Mouse (Mus musculus): ENCODE measurements around the gene 4930518I15Rik. TPM values are rescaled to one million over a fixed set of nuclear protein-coding genes. Genes with fewer than 3 reads are reported as not detected.
"Not testable (repeated sequence)": the region's sequence is repeated elsewhere in the genome, so short reads cannot be mapped to it uniquely, and the experiment has no call there.

The 4930518I15Rik gene
- total RNA-seq, 2 experiments from 2014 or later: 3.9 TPM; not detected in 1

DNA sequence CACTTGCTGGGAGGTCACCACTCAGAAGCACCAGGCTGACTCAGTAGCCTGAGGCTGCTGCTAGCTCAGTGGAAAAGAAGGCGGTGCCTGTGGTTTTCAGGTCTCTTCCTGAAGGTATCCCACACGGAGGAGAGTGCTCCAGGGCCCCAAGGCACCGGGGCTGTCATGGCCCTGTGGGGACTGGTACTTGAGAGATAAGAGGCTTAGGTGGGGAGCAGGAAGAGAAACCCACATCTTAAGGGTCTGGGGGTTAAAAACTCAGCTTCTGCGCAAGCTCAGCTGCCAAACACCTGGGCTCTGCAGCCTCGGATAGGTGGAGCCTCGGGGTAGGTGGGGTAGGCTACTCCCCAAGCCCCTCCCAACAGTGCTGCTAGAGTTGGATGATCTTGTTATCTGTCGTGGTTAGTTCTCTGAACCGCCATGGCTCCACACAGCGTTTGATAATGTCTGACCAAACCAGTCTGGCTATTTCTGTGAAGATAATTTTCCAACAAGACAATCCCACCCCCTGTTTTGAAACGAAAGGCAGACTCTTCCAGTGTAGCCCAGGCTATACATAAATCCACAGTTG, 24.8 kb upstream of the 4930518I15Rik start:
- peak; percentile 82 for ATAC-seq (replicated peaks; ENCODE audit: low FRiP score, poor library complexity, severe bottlenecking)

DNA sequence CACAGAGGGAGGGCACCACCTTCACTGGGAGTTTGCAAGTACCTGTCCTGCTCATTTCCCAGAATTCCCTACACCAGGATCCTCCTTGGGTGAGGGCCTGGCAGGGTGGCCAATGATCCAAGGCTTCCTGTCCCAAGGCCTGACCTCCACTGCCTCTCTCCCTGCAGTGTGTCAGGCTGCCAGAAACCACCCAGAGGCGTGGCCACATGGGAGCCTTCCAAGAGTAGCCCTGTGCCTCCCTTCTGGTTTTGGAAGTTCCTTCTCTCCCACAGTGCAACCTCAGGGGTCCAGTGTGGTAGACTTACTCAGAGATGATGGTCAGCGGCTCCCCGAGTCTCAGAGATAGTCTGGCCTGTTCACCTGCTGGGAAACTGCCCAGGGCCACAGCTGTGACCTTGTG, 21.8 kb upstream of the 4930518I15Rik start:
- ATAC-seq (replicated peaks; ENCODE audit: low FRiP score, poor library complexity, severe bottlenecking): no peak

DNA sequence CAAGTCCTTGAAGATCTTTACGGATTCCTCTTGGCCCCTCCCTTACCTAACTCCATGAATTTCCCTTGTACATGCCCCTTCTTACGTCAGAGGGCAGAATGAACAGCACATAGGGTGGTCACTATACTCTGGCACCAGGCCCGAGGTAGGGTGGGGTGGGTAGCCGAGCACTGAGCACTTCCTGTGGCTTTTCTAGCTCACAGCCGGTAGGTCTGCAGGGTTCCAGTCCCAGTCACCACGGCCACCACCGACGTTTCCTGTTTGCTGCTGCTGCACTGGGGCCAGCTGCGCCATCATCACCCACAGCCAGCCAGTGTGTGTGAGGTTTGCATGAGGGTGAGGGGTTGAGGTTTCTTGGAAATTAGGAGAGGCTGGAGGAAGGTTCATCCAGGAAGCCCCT, 20.0 kb upstream of the 4930518I15Rik start:
- ATAC-seq (replicated peaks; ENCODE audit: low FRiP score, poor library complexity, severe bottlenecking): no peak

DNA sequence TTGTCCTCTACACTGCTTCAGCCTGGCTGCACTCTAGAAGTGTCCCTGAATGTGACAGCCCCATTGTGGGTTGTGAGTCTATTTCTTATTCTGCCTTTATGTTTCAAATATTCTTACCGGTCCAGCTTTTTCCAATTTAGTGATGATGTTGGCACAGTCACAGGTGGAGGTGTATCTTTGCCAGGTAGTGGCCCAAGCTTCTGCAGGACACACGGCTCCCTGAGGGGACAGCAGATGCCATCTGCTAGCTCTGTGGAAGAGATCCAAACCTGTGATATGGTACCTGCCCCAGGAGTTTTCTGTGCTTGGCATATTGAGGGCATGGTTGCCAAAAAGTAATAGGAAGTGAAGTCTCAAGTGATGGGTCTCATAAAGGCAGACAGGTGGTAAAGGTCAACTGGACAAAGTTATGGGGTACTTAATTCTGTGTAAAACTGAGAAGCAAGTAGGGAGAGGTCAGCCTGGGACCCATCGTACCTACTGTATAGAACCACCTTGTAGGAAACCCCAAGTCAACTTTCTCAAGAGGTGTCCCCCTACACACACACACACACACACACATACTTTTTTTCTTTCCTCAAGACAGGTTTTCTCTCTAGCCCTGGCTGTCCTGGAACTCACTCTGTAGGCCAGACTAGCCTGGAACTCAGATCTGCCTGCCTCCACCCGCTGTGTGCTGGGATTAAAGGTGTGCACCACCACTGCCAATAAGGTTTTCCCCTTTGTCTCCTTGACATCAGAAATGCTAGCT, 17.2 kb upstream of the 4930518I15Rik start:
- no peak for ATAC-seq (replicated peaks; ENCODE audit: low FRiP score, poor library complexity, severe bottlenecking)

DNA sequence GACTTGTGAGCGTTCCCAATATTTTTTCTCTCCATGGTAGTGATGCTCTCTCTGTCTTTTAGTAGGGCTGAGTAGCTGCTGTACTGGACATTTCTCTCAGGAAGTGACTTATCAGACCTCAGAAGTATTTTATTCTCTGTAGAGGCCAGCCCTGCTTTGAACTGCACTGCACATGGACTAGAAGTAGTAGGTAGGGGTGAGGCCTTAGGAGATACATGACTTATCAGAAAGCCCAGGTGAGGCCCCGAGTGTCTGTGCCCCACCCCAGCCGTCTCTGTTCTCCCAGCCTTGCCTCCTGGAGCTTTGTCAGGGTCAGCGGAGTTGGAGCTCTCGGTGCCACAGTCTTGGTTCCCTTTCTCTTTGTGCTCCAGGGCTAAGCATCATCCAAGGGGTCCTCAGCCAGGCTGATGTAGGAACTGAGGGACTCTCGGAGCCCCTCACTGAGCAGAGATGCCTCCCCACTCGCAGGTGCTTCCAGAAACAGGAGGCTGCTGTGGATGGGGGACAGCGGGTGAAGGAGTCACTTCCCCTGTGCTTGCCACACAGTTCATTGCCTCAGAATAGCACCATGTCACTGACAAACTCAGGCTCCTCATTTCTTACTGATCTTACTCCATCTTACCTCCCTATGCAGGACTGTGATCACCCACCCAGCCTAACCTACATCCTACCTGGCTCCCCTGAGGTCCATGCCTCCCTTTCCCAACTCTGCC, 16.5 kb upstream of the 4930518I15Rik start:
- ATAC-seq (replicated peaks; ENCODE audit: low FRiP score, poor library complexity, severe bottlenecking): no peak

DNA sequence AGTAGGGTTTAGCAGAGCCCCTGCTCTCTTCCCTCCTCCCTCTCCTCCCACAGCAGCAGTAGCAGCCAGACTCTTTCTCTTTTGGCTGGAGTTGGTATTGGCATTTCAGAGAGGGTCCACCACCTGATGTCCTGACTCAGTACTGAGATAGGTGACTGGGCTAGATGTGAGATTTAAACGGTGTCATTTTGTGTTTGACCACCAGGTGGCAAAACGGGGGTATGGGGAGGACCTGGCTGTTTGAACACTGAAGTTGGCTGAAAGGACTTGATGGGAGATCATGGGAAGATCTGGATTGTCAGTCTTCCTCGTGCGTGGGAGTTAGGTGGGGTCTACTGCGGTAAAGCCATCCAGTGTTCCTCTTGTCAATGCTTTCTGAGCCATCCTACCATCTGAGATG, 15.9 kb upstream of the 4930518I15Rik start:
- ATAC-seq (replicated peaks; ENCODE audit: low FRiP score, poor library complexity, severe bottlenecking): peak; percentile 75

DNA sequence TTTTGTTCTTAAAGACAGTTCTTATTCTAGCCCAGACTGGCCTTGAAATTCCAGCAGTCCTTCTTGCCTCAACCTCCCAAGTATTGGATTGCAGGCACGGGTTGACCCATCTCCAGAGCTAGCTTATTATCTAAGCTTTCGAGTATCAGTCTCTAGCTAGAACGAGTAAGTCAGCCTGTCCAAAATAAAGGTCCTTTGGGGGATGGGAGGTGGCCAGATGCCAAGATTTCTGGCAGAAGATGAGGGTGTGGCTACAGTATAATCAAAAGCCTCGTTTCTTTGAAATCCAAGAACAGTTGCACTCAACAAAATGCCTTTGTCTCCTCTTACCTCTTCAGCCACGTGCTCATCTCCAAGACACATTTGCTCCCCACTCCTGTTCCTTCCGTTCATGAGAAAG, 12.8 kb upstream of the 4930518I15Rik start:
- ATAC-seq (replicated peaks; ENCODE audit: low FRiP score, poor library complexity, severe bottlenecking): no peak

DNA sequence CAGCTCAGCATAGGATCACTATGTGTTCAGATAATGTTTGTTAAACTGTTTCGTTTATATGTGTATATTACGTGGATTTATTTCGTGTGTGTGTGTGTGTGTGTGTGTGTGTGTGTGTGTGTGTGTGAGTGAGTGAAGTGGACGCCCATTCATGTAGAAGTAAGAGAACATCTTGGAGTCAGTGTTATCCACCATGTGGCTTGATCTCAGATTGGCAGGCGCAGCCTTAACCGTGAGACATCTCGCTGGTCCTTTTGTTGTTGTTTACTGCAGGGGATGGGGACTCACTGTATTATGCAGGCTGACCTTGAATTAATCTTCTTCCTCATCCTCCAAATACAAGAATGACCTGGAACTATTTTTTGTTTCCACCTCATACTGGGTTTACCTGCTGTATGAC, 11.8 kb upstream of the 4930518I15Rik start:
- ATAC-seq (replicated peaks; ENCODE audit: low FRiP score, poor library complexity, severe bottlenecking): no peak

DNA sequence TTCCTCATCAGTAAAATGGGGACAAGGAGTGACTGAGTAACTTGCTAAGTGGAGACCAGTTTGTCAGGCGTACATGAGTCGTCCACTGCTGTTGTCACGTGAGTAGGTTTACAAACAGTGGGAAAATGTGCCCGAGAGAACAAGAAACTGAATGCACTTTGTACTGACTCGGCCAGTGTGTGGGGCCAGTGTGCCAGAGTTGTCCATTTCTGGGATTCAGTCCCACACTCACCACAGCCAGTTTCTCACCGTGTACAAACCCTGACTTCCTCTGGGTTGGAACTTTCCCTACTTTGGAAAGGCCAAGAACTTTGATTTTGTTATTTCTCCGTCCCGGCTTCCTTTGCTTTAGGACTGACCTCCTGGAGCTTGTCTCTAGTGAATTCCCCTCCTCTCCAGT, 11.2 kb upstream of the 4930518I15Rik start:
- ATAC-seq (replicated peaks; ENCODE audit: low FRiP score, poor library complexity, severe bottlenecking): no peak

DNA sequence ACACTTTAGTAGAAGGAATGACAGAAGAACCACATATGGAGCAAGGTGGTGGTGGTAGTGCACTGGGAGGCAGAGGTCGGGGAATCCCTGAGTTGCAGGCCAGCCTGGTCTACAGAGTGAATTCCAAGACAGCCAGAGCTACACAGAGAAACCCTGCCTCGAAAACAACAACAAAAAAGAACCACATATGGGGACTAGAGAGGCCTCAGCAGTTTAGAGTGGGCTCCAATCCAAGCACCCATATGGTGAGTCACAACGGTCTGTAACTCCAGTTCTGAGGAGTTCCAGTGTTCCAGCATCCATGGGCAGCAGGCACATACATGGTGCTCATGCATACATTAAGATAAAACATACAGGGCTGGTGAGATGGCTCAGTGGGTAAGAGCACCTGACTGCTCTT, 6.7 kb upstream of the 4930518I15Rik start:
- no peak for ATAC-seq (replicated peaks; ENCODE audit: low FRiP score, poor library complexity, severe bottlenecking)

DNA sequence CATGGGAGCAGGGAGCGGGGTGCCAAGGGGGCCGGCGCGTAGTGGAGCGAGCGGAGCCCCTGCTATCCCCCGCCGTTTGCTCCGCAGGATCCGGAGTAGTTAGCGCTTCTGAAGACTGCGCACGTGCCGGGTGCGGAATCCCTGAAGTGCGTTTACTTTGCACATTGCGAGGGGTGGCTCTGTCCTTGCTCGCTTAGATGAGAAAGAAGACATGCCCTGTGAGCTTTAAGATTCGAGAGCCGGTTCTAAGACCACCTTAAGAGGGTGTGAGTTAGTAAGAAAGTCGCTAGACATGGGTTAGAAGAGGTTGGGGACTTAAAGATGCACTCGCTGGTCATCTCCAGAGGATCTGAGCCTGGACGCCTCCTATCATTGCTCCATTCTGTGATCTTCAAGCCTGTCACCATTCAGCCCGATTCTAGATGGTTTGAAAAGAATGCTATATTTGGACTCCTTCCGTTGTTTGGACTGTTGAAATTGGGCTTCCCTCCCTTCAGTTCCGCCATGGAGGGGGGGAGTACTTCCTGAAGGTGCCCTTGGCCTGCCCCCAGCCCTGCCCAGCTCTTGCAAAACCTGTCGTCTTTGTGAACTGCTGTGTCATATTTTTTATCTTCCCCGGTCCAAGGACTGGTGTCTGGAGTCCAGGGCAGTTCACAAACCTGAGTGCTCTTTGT, 5.9 kb upstream of the 4930518I15Rik start:
- ATAC-seq (replicated peaks; ENCODE audit: low FRiP score, poor library complexity, severe bottlenecking): peak; percentile 50

DNA sequence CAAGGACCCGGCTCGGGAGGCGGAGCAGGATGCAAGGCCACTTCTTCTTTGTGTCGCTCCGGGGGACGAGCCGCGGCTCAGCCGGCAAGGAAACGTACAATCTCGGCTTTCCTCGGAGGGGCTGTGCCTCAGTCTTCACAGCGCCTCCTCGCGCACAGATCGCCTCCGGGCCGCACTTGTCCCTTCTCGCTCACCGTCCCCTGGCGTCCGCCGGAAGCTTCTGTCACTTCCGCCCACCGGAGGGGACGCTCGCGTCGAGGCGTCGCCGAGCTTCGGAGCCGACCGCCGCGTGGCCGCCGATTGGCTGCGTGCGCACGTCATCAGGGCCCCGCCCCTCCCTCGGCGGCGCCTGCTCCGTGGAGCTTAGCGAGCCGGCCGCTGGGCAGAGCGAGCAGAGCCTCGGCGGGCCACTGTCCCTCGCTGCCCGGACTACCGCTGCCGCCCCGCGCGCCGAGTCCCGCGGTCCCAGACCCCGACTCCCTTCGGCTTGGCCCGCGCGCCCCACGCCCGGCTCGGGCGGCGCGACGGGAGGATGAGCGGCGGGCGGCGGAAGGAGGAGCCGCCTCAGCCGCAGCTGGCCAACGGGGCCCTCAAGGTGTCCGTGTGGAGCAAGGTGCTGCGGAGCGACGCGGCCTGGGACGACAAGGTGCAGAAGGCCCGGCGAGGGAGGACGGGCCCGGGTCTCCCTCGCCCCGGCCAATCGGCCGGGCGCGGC, 5.2 kb upstream of the 4930518I15Rik start, which contains the start of gene Rab5if:
TSS of gene Rab5if (plus strand) at position 357 of the 715 bp plus-strand sequence.
- ATAC-seq (replicated peaks; ENCODE audit: low FRiP score, poor library complexity, severe bottlenecking): peak; percentile 90

DNA sequence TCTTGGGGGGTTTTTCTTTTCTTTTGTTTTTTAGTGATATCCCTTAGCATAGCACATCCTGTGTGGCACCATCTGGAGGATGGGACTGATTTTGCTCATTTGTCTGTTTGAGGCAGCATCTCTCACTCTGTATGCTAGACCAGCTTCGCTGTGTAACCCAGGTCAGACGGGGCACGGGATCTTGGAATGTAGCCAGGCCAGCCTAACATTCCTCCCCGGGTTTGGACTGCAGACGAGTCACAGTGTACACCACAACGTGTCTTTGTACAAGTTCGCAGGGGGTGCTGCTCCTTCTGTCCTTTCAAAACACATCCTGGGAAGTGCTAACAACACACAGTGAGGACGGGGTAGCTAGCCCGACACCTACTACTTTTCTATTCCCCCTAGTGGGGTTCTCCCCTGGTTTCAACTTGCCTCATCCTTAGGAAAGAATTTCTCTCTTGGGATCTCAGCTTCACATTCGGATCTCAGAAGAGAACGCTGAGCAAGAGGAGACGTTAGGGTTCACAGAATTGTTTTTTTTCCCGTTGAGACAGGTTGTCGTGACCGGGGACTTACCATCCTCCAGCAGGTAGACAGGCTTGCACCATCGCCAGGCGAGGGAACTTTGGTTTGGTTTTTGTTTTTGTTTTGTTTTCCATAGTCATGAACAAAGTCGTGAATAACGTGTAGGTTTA, 4.4 kb upstream of the 4930518I15Rik start:
- peak; percentile 11 for ATAC-seq (replicated peaks; ENCODE audit: low FRiP score, poor library complexity, severe bottlenecking)

DNA sequence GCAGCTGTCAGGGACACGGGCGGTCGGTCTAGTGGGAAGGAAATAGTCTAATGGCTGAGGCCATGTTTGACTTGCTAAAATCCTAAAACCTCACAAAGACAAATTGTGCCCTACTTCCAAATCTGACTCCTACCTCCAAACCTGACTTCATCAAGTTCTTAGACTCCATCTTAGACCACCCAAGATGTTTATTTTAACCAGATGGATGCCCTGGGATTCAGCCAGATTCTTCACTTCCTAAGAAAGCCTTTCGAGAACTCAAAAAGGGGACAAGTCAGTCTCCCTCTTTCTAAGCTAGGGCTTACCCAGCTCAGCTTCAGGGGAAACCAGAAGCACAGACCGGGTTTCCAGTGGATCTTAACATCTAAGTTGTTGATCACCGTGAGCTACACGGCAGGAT, 925 bp upstream of the 4930518I15Rik start:
- ATAC-seq (replicated peaks; ENCODE audit: low FRiP score, poor library complexity, severe bottlenecking): no peak

DNA sequence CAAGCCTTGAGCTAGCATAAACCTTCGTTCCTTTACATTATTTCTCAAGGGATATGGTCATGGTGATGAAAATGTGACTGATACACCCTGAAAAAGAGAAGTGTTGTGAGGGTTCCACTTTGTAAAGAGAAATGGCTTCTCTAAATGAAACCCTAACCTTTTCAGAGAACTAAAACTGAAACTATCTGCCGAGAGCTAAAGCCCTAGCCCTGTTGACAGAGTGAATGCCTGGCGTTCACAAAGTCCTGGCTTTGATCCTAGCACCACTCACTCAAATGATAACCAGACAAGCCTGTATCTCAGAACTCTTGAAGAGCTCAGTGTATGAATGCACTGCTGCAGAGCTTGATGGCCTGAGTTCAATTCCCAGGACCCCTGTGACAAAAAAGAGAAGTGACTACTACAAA, 358 bp downstream of the 4930518I15Rik start:
- ATAC-seq (replicated peaks; ENCODE audit: low FRiP score, poor library complexity, severe bottlenecking): no peak

DNA sequence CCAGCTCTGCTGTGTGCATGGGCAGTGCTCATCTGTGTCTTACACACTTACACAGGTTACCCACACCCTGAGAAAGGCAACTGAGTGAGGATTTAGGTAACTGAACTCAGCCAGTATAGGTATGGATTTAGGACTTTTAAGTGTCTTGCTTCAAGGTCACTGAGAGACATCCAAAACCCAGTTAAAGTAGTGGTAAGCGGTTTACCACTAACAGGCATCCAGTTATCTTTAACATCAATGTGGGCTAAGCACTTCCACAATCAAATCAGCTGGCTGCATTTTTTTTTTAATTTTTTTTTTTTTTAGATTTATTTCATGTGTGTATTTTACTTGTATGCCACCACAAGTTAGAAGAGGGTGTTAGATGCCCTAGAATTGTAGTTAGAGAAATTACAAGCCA, 1.4 kb downstream of the 4930518I15Rik start:
- no peak for ATAC-seq (replicated peaks; ENCODE audit: low FRiP score, poor library complexity, severe bottlenecking)

DNA sequence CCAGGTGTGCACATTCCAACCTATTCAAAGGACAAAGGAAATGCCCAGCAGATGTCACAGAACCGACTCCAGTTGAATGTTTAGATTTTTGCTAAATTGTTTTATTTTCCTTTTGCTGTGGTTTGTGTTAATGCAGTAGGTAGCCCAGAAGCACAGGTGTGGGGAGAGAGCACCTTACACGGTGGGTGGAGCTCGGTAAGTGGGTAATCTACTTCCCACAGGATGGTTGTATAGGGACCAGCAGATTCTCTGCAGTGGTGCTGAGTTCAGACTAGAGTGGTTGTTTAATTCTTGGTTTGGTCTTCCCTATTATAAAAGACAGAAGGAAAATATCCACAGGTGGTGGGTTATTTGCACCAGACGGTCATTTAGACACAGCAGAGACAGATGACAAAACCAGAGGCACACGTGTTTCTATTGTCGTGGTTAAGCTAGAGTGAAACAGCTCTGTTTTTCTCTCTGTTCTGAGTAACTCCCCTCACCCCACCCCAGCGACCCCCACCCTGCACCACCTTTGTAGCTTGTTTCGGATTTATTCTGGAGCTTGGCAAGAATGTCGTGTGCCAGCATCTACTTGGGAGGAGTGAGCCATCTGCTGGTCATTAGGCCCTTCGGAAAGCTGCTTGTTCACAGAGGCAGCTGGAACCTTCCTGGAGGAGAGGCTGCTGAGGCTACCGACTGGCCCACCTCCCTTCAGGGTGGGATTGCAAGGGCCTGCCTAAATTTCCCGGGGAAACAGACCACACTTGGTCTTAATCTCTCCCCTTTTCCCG, 3.6 kb downstream of the 4930518I15Rik start:
- ATAC-seq (replicated peaks; ENCODE audit: low FRiP score, poor library complexity, severe bottlenecking): not testable (repeated sequence)

DNA sequence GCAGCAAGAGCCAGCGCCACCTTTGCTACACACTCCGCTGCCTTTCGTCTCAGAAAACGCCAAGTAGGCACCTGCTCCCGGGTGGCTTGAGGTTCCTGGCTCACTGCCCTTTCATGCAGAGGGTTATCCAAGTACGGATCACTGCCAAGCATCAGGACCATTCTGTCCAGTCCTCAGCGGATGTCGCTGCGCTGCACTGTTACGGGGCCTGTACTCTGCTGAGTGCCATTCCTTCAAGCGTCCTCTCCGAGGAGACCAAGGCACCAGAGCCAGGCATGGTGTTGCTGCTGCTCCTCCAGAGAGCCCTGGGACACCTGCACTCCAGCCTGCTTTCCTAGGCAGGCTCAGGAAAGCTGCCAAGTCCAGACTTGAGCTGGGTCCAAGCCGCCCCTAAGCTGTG, 4.2 kb downstream of the 4930518I15Rik start:
- not testable (repeated sequence) for ATAC-seq (replicated peaks; ENCODE audit: low FRiP score, poor library complexity, severe bottlenecking)

DNA sequence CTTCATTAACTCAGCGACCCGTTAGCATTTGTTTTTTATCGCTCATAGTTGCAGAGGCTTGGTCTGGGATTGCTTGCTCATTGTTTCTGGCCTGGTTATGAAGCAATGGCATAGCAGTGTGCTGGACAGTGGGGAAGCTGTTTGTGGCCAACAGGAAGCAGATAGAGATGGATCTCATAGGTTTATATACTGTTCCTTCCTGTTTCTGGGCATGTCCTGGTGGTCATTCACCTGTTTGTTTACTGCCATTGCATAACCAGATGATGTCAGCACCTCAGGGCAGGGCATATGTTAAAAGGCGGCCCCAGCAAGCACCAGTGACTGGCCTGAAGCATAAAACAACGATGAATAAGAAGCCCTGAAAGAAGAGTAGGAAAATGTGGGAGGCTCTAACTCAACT, 7.2 kb downstream of the 4930518I15Rik start:
- ATAC-seq (replicated peaks; ENCODE audit: low FRiP score, poor library complexity, severe bottlenecking): no peak
